Mouse (Mus musculus): ENCODE measurements around the gene Runx2.

Gene Runx2

DNA sequence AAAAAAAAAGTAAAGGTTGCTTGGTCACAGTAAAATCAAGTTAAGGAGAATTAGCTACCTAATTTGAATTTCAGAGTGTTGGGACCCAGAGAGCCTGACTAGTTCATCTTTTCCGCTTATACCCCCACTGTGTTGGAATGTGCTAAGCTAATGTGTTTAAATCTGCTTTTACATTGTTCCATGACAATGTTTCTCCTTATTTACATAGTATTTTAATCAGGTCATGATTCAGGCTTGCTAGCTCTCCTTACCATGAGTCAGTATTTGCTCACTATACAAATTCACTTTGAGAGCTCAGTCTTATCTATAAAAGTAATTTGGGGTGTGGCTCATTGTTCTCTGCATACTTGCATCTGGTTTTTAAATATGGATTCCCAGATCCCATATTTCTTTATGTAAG is 47.2 kb downstream of the Runx2 start:
- no peak for DNase-seq (ENCODE audit: low spot score)

DNA sequence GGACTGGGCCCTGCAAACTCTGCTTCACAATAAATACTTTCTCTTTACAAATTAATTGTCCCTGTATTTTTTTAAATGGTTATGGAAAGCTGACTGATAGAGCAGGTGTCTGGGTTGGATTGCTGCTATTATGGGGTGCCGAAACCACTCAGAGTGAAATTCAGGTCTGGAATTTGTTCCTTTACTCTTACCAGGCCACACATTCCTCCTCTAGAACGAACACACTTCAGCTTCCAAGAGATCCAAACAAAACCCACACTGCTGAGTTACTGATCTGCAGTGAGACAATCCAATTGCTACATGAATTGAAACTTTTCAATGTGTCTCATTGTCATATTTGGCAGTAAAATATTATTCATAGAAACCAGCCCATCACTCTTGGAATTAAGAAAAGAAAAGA is 47.6 kb downstream of the Runx2 start:
- DNase-seq (ENCODE audit: low spot score): no peak

DNA sequence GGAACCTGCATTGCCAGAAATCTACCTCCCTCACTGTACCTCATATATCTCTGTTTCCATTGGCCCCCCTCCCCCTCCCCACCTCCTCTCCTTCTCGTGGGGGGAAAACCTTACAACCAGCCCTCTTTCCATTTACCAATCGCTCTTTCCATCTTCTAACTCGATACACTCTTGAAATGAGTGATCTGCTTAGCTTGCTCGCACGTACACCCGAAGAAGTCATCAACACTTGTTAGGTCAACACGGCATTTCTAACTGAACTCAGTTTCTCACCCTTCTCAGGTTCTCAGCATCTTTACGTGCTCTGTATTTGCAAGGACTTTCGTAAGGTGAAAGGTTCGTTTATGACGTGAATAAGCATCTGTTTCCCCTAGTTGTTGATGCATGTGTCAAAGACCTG is 48.3 kb downstream of the Runx2 start:
- no peak for DNase-seq (ENCODE audit: low spot score)

DNA sequence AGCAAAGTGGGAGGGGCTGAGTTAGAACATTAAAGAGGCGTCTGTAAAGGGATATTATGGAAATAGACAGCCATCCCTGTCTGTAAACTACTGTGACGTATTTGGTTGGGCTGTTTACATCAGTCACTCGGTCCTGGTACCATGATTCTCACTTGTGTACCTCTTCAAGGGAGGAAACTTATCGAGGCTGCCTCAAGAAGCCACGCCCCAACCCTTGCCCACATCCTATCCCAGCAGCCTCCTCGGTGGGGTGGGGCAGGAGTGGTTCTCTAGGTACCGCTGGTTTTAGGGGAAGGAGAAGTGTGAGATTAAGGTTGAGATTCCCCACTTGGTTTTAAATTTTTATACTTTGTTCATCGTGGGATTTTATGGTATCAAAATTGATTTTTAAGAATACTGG is 69.2 kb downstream of the Runx2 start:
- DNase-seq (ENCODE audit: low spot score): no peak

DNA sequence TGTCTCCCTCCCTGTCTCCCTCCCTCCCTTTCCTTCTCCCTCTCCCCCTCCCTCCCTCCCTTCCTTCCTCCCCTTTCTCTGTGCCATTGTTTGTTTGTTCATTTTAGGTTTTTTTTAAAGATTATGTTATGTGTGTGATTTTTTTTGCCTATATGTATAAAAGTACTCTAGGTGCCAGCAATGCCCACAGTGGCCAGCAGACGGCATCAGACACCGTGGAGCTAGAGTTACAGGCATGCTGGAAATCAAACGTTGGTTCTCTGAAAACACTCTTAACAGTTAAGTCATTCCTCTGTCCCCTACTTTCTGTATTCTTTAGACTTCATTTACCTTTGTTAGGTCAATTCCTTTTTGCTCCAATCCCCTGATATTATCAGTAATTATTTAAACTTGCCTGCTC is 70.8 kb downstream of the Runx2 start:
- DNase-seq (ENCODE audit: low spot score): no peak

DNA sequence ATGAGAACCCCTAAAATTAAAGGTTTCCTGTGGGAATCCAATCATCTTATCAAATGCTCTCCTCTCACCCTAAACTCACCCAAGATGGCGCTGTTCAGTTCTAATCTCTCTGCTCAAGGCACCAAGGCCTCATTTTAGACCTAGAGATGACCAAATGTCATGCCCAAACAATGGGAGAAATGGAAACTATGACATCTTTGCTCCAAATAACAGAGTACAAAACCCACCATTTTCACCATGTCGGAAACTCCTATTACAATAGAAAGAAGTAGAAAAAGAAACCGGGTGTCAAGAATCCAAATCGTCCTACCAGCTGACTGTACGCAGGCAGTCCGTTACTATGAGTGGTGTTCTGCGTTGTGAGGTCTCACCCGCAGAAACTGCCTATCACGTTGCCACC is 72.4 kb downstream of the Runx2 start:
- DNase-seq (ENCODE audit: low spot score): no peak

DNA sequence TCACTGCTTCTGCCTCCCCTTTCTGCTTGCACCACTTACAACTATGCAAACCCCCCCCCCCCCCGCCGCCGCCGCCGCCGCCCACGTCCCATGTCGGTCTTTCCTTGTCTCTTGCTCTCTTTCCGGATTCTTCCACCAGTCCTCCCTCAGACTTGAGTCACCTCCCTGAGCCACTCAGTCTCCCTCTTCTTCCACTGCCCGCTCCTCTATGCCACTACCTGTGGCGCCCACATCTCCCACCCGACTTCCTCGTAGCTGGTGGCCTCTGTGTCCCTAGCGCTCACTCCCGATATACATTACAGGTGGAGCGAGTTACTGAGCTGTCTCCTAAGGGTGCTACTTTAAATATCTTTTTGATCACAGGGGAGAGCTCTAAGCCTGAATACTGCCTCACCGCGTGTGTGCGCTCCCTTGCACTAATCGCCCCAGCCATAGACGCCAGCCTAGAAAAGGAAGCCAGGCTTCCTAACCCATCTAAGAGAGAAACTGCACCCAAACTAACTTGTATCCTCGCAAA is 76.4 kb downstream of the Runx2 start:
- DNase-seq (ENCODE audit: low spot score): no peak

DNA sequence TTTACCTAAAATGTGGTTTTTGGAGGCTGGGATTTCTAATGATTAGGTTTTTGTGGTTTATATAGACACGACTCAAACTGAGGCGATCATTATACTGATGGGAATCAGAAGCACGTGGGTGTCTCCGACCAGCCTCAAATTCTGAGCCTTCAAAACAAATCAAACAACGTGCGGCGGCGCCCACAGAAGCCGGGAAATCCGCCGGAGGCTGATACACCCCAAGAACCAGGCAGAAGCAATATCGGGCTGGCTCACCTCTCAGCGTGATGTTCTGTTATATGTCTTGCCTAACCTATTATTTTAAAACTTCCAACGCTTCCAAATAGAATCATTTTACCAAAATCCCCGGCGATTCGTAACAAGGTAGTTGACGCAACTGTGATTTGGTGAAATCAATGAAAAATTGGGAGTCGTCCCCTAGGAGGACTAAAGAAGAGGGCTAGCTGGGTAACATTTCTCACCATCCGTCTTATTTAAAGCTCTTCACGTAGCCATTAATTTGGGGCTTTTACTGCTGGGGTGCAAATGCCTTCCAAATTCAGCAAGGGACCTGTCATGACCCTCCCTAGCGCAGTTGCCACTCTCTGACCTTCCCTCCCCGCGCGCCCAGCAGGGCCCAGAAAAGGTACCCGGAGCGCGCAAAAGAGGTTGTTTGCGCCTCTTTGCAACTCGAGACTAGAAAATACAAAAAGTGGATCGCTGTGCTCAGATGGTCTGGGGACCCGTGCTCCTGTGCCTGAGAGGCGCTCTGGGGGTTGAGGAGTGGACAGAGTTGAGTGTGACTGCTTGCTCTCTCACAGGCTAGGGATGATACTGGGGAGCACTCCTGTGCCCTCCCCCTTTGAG is 77.1 kb downstream of the Runx2 start:
- no peak for DNase-seq (ENCODE audit: low spot score)

DNA sequence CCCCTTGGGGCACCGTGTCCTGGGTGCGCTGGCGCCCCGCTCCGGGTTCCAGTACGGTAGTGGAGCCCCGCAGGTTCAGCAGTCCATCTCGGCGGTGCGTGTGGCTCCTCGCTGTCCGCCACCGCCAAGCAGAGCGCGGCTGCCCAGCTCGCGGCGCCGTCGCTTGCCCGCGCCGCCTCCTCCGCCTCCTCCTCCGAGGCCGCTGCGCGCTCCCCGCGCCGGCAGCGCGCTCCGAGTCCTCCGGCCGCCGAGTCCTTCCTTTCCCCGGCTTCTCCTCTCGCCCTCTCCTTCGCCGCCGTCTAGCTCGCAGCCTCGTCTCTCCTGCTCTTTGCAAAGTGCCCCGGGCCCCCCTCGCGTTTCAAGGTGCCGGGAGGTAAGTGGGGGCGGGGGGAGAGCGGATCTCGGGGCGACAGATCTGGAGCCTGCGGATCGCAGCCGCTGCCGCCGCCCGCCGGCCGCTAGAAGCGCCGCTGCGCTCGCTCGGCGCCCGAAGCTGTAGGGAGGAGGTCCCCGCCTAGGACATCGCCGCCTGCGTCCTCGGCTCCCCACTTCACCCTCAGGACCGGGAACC is 78.5 kb downstream of the Runx2 start:
- peak; percentile 34 for DNase-seq (ENCODE audit: low spot score)

DNA sequence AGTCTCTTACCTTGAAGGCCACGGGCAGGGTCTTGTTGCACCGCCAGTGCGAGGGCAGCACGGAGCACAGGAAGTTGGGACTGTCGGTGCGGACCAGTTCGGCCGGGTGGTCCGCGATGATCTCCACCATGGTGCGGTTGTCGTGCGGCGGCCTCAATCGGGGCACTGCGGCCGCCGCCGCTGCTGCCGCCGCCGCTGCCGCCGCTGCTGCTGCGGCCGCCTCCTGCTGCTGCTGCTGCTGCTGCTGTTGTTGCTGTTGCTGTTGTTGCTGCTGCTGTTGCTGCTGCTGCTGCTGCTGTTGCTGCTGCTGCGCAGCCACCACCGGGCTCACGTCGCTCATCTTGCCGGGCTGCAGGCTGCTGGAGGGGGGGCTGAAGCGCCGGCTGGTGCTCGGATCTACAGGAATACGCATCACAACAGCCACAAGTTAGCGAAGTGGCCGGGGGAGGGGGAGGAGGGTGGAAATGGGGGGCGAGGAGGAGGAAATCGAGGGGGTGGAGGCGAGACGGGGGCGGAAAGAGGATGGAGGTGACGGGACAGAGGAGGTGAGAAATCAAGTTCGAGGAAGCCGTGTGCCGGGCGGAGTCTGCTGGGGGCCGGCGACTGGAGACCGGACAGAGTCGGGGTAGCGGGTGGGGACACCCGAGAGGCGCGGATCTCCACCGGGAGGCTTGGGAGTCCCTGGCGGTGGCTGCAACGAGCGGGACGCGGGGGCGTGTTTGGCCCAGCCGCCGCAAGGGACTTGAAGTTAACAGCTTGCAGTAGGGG is 79.2 kb downstream of the Runx2 start:
- no peak for DNase-seq (ENCODE audit: low spot score)

DNA sequence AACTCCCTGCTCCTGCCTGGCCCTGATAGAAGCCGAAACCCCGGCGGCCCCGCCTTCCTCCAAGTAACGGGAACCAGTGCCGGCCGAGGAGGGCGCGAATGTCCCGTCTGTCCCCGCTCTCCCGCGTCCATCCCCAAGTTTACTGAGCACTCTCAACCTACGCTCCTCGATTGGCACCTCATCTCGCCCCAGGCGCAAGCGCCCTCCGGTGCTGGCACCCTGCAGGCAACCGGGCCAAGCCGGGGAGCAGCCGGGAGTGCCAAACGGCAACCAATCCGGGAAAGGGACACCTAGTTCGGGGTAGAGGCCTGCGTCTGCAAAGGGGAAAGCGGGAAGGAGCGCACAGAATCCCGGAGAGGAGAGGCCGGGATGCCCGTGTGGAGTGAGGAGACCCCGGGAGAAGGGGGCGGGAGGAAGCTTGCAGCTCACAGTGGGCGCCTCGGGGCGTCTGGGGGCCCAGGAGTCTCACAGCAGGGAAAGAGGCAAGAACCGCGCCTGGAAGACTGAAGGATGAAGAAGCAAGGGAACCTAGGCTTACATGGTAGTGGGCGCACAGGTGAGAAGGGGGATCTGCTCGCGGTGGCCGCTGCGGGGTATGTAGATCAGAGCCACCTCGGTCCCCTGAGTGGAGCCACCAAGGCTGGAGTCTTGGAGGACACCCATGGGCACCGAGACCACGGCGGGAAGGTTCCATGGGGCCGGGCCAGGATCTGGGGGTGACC is 79.9 kb downstream of the Runx2 start:
- DNase-seq (ENCODE audit: low spot score): peak; percentile 18

DNA sequence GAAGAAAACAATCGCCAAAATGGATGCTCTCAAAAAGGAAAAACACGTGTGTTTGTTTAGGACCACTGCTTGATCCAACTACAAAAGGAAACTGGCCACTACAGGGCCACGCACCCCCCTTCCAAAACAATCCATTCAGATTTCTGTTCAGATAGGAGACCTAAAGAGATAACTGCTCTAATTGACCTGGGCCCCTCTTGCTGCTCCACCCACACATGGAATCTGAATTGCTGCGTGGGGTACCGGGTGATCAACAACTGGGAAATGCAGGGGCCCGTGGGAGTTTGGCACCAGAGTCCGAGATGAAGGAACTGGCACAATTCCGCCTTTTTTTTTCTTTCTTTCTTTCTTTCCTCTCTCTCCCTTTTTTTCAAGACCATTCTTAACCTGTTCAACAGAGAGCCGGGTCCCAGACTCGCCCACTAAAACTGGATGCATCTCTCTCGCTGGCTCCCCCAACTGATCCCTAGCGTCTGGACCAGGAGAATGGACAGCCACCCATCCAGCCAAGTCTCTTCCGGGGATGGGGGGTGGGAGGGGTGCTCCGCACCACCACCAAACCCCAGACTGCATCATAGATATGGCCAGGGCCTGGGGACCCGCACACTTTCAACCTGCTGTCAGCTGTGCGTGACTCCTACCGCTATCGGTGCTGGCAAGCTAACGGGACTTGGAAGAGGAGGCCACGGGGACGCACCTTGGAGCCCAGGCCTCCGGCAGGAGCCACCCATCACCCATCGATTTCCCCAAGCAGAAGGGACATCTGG is 80.9 kb downstream of the Runx2 start:
- DNase-seq (ENCODE audit: low spot score): no peak

DNA sequence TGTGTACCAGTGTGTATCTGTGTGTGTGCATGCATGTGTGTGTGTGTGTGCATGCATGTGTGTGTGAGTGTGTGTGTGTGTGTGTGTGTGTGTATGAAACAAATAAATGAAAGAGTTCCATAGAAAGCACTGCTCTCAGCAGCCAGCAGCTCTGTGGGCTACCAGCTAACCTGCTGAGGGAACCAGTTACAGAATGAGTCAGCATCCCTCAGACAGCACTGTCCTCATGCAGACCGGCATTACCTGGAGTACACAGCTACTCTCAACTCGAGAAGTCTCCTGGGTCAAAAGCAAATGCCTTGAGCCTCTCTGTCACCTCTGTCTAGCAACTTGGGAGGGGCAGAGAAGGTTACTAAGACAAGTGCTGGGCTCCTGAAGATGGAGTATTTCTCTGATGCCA is 86.1 kb downstream of the Runx2 start:
- DNase-seq (ENCODE audit: low spot score): no peak

DNA sequence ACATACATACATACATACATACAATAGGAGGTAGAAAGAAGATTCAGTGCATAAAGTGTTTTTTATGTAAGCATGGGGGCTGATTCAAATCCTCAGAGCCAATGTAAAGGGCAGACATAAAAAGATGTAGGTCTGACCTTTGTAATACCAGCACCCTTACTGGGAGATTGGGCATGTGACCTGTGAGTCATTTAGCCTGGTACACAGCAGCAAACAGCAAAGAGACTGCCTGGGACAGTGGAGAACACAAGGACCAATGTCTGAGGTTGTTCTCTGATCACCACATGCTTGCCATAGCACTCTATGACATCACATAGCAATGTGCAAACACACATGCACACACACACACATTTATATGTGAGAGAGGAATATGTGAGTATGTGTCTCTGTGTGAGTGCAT is 86.9 kb downstream of the Runx2 start:
- DNase-seq (ENCODE audit: low spot score): no peak

DNA sequence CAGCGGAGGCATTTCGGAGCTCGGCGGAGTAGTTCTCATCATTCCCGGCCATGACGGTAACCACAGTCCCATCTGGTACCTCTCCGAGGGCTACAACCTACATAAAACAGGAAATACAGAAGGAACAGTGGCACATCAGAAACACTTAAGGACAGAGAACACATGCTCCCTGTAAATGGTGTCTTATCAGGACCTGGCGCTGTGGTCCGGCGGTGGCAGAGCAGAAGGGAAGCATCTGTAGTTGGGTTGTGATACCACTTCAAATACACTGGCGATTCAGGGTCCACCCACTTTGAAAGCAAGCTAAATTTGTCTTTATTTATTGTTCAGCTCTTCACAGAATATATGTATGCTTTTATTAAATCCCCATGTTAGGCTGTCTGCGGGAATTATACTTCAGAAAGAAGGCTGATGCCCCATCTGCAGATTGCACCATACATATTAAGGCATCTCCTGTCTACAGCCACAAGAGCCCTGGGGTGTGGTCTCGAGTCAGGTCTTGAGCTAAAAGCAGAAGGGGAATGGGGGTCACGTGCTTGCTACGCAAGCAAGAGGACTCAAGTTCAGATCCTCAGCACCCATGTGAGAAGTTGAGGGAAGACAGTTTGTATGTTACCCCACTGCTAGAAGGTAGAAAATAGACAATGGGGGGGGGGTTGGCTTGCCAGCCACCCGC is 89.7 kb downstream of the Runx2 start:
- no peak for DNase-seq (ENCODE audit: low spot score)

DNA sequence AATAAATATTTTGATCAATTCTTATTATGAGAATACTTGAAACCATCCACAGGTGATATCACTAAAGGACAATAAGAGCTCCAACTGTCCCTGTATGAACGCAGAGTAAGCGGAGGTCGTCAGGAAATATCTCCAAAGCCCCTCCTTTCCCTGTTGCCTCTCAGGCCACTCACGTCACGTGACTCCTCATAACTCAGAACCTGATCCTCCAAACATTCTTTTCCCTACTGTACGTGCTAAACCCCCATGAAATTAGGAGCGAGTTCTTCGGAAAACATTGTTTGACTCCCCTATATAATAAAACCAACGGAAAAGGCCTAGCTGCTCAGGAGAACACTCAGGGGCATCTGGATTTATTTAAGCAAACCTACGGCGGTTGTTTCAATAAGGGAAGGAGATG is 90.3 kb downstream of the Runx2 start:
- no peak for DNase-seq (ENCODE audit: low spot score)

DNA sequence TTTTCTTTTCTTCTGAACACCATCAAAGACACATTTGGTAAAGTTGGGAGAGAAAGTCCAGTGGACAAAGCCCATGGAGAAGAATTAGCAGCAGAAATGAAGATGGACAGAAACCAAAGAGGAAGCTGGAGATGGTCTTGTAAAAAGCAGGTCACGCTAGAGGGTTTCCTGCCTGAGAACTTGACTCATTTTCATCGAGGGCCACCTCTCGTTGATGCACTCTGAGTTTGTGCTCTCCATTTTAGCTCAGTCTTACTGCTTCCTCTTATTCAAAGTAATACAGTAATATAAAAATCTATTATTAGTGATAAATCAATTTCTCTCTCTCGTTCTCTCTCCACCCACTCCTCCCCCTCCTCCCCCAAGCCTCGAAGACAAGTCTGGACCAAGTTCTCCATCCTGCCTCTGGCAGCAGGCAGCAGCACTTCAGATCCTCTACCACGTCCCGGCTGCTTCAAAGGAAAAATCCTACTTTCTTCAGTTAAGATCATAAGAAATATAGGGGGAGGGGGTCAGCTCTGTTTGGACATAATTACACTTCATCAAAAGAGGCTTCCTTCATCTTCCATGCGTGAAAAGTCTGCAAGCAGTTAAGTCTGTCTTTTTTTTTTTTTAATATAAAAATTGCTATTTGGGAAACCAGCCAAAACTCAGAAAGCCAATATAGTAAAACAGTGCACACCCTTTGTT is 92.3 kb downstream of the Runx2 start:
- no peak for DNase-seq (ENCODE audit: low spot score)

DNA sequence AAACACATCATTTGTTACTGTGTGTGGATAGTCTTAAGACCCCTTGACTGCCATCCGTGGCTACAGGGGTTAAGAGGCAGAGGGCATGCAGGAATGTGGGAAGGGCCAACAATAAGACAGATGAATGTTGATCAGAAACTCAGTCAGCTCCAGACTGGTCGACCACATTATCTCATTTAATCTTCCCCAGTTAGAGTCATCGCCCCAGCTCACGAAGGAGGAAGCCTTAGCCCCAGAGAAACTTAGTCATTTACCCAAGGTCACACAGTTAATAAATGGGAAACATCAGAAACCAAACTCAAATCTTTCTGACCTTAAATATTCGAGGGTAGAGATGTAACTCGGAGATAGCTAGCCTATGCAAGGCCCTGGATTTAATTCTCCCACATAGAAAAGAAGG is 96.0 kb downstream of the Runx2 start:
- no peak for DNase-seq (ENCODE audit: low spot score)

DNA sequence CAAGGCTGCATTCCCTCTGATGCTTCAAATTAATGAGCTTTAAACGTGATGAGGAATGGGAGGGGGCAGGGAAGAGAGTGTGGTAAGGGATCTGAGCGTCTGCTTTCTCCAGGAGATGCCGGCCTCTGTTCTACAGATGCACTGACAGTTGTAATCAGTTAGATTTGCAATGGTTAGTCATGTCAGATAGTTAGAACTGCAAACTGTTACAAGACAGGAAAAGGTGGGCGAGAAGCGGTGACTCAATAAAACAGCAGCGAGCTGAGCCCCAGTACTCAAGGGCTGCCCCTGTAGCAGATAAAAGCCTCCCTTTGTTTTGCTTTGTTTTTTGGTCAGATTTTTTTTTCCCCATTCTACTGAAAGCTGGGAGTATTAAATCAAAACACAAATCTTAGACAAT is 96.6 kb downstream of the Runx2 start:
- no peak for DNase-seq (ENCODE audit: low spot score)

DNA sequence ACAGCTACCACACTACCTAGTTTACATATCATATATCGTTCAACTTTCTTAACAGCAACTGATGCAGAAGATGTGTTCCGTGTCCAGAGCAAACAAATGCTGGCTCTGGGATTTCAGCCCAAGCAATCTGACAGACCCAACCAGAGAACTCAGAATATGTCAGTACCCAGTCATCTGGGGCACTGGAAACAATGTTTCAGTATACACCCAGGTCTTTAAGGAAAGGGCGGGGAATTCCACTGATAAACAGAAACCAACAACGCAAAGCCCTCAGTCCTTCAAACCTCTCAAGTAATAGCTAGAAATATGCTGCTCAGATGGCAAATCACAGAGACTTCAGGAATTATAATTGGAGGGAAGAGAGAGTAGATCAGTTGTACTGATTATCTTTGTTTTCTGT is 100.5 kb downstream of the Runx2 start:
- no peak for DNase-seq (ENCODE audit: low spot score)

Data from testis, postnatal 14 days (tissue).